In genomic region chr13:16281777-16282176, GRCm38 (mm10) we compare ENCODE assay signal across 18 mouse cellular contexts.
A peak's percentile ranks its signal among the peaks of the same experiment; 100 is the strongest.
DNase-seq lines count a peak whose midpoint lies in the region; ATAC-seq lines count a peak whose summit lies in the region.
"Had no signal": no experiment of that assay in that cellular context is flagged by ENCODE, and none has a peak within 500 bp of the region (broad histone marks: within the 10 kb centered on the region; RNA-seq: fewer than 3 reads in every experiment).

No protein-coding gene starts in this region.

- peak overlapping the region; percentile 42; the same call in 1 of the 2 replicates for H3K27ac ChIP-seq in heart, embryonic 16.5 days (ENCODE audit: low read length)
- H3K27ac ChIP-seq in liver, embryonic 16.5 days (ENCODE audit: low read length), result peak overlapping the region; percentile 73
- H3K27ac ChIP-seq: hindbrain, embryonic 14.5 days; limb, embryonic 15.5 days; neural tube, embryonic 12.5 days had no signal

- peak; percentile 14 for DNase-seq in adrenal gland, postnatal 10 days
- DNase-seq in adrenal gland, adult 18-20 months (ENCODE audit: low spot score in 2 of 2), result no peak
- no peak for DNase-seq in heart, adult 11 months
- DNase-seq in NIH3T3 (ENCODE audit: low read depth), result peak; percentile 26
- DNase-seq in layer of hippocampus, postnatal 14 days (ENCODE audit: low spot score in 2 of 2), result no peak
- DNase-seq in urinary bladder, postnatal 36 days (ENCODE audit: low spot score in 2 of 2), result no peak
- DNase-seq: cerebellum, adult 8-10 months; kidney, adult 2 months; kidney, postnatal 25 days; layer of hippocampus, adult 9-11 months; right cerebral cortex, postnatal 4 days had no signal

- no peak for ATAC-seq in heart, embryonic 16.5 days (replicated peaks; ENCODE audit: extremely low read depth, insufficient read depth, low FRiP score)
- peak; percentile 91 for ATAC-seq in liver, embryonic 16.5 days (ENCODE audit: low read depth)
- ATAC-seq: forebrain, embryonic 14.5 days; Patski had no signal

- H3K9ac ChIP-seq in heart, embryonic 16.5 days (ENCODE audit: low read length), result no peak overlapping the region
- H3K9ac ChIP-seq in liver, embryonic 16.5 days (ENCODE audit: low read depth, low read length), result no peak overlapping the region
- H3K9ac ChIP-seq: hindbrain, embryonic 14.5 days; limb, embryonic 15.5 days; neural tube, embryonic 12.5 days had no signal

- no peak overlapping the region for H3K4me3 ChIP-seq in heart, embryonic 16.5 days (ENCODE audit: low read length)
- H3K4me3 ChIP-seq in liver, embryonic 16.5 days (ENCODE audit: low read depth, low read length), result no peak overlapping the region
- H3K4me3 ChIP-seq: limb, embryonic 15.5 days; neural tube, embryonic 12.5 days had no signal

- H3K4me1 ChIP-seq in heart, embryonic 16.5 days (ENCODE audit: control insufficient read depth, insufficient read depth, low read length), result peaks cover 10% of the 10 kb centered on the region; the same call in 1 of the 2 replicates
- H3K4me1 ChIP-seq in liver, embryonic 16.5 days (ENCODE audit: control insufficient read depth, low read depth, low read length), result no peaks in the 10 kb centered on the region
- H3K4me1 ChIP-seq: limb, embryonic 15.5 days; neural tube, embryonic 12.5 days had no signal

- no peaks in the 10 kb centered on the region for H3K36me3 ChIP-seq in heart, embryonic 16.5 days (ENCODE audit: control insufficient read depth, insufficient read depth)
- no peaks in the 10 kb centered on the region for H3K36me3 ChIP-seq in liver, embryonic 16.5 days (ENCODE audit: control insufficient read depth, insufficient read depth)
- H3K36me3 ChIP-seq: limb, embryonic 15.5 days; neural tube, embryonic 12.5 days had no signal

- H3K27me3 ChIP-seq in heart, embryonic 16.5 days (ENCODE audit: control insufficient read depth, insufficient read depth, low read length), result no peaks in the 10 kb centered on the region
- no peaks in the 10 kb centered on the region for H3K27me3 ChIP-seq in liver, embryonic 16.5 days (ENCODE audit: control insufficient read depth, insufficient read depth, low read depth, low read length)
- H3K27me3 ChIP-seq: limb, embryonic 15.5 days; neural tube, embryonic 12.5 days; Patski had no signal

- no peak overlapping the region for H3K4me2 ChIP-seq in heart, embryonic 16.5 days (ENCODE audit: low read depth, low read length)
- no peak overlapping the region for H3K4me2 ChIP-seq in liver, embryonic 16.5 days (ENCODE audit: low read depth, low read length)
- H3K4me2 ChIP-seq: hindbrain, embryonic 14.5 days; limb, embryonic 15.5 days; neural tube, embryonic 12.5 days had no signal

- H3K9me3 ChIP-seq in heart, embryonic 16.5 days (replicated peaks; ENCODE audit: control insufficient read depth, low read length), result no peaks in the 10 kb centered on the region
- no peaks in the 10 kb centered on the region for H3K9me3 ChIP-seq in liver, embryonic 16.5 days (replicated peaks; ENCODE audit: control insufficient read depth, low read length)
- H3K9me3 ChIP-seq: limb, embryonic 15.5 days; neural tube, embryonic 12.5 days had no signal

Comparison
In these comparisons a context has a peak if more than half of its experiments do, and no peak if none do; other contexts are left out.
1. DNase-seq: peak in adrenal gland, postnatal 10 days (single experiment) and NIH3T3 (single experiment); none in adrenal gland, adult 18-20 months (0 of 2), heart, adult 11 months (single experiment), layer of hippocampus, postnatal 14 days (0 of 2) and urinary bladder, postnatal 36 days (0 of 2).